7 mouse cellular contexts compared by ENCODE assay signal in the genomic region with DNA sequence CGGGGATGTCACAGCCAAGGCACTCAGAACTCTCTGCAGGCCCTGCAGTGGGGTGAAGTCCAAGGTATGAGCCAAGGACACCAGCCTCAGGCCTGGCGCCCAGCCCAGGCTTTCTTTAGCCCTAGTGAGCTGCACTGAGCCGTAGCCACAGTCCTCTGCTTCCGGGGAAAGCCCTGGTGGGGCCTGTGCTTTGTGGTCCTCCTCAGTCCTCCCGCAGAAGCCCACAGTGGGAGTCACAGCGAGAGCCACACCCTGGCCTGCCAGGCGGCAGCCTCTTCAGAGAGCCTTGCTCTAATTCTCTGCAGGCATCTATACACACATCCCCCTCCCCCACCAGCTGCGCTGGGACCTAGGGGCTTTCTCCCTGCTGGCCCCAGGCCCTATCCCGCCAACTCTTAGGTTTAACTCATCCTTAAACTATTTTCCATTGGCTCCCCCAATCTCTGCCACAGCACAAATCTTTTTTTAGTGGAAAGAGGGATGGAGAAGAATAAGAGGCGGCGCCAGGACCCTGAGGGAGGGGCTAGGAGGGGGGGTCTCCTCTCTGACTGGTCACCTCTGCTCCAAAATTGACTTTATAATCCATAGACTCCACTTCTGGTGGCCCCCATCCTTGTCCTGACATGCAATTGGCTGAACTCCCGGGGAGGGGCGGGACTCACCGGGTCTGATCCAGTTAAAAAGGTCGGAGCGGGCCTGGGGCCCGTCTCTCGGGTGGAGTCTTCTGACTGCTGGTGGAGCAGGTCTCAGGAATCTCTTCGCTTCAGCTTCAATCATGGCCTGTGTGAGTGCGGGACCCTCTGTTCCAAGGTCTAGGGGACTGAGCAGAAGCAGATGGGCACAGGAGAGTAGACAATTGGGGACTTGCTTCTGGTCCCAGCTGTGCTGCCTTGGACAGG. TPM values are rescaled to one million over a fixed set of nuclear protein-coding genes. Genes with fewer than 3 reads are reported as not detected.
DNase-seq lines count a peak whose midpoint lies in the region; ATAC-seq and TF ChIP-seq lines count a peak whose summit lies in the region.

Gene Lgals1, plus strand, starts transcription at position 705 of the 899 bp plus-strand sequence.

- 8% methylated on average over 20 of the region's 20 CpGs for WGBS in hindbrain, postnatal 0 days

- peak within 1 kb of the TSS; percentile 2; the same call in 1 of the 2 replicates for H3K4me3 ChIP-seq in hindbrain, postnatal 0 days (ENCODE audit: low read length)
- H3K4me3 ChIP-seq in megakaryocyte, embryonic 14.5 days (replicated peaks): peak within 1 kb of the TSS; percentile 89

- no peaks in the 10 kb centered on the region for H3K9me3 ChIP-seq in hindbrain, postnatal 0 days (ENCODE audit: low read length)
- peaks cover 10% of the 10 kb centered on the region for H3K9me3 ChIP-seq in megakaryocyte, embryonic 14.5 days

- peak within 1 kb of the TSS; percentile 60; the same call in 1 of the 2 replicates for H3K27ac ChIP-seq in hindbrain, postnatal 0 days

- ATAC-seq in hindbrain, postnatal 0 days: peak; percentile 80

- H3K4me2 ChIP-seq in hindbrain, postnatal 0 days (ENCODE audit: low read depth, low read length): peak within 1 kb of the TSS; percentile 57

- H3K4me1 ChIP-seq in hindbrain, postnatal 0 days (ENCODE audit: insufficient read depth, low read length): peaks cover 12% of the 10 kb centered on the region
- peaks cover 93% of the 10 kb centered on the region for H3K4me1 ChIP-seq in megakaryocyte, embryonic 14.5 days

- no peak within 1 kb of the TSS for H3K9ac ChIP-seq in hindbrain, postnatal 0 days (replicated peaks; ENCODE audit: low read length)

- no peaks in the 10 kb centered on the region for H3K36me3 ChIP-seq in hindbrain, postnatal 0 days (ENCODE audit: insufficient read depth, low read length)
- H3K36me3 ChIP-seq in megakaryocyte, embryonic 14.5 days (replicated peaks; ENCODE audit: low read length): peaks cover 17% of the 10 kb centered on the region

- intact Hi-C loops in left cerebral cortex, postnatal 10 days (cut with DNase I): no loop called here

- no peak for TF ChIP-seq CTCF in hindbrain, postnatal 0 days (IDR thresholded peaks at IDR 0.05; ENCODE audit: low read depth)

- no peaks in the 10 kb centered on the region for H3K27me3 ChIP-seq in hindbrain, postnatal 0 days (ENCODE audit: insufficient read depth, low read length)
- H3K27me3 ChIP-seq in megakaryocyte, embryonic 14.5 days (replicated peaks): peaks cover 21% of the 10 kb centered on the region

- peak; percentile 77 to 85 for DNase-seq in adrenal gland, adult 18-20 months (ENCODE audit: low spot score in 2 of 2)
- DNase-seq in cerebellum, postnatal 4 days (ENCODE audit: low spot score in 2 of 2): peak; percentile 44 to 78
- peak; percentile 92 for DNase-seq in gastrocnemius, postnatal 10 days
- DNase-seq in hindbrain, postnatal 0 days (ENCODE audit: low spot score): peak; percentile 87
- peak in 1 of 2 experiments; percentile 89 for DNase-seq in left cerebral cortex, postnatal 10 days (ENCODE audit: extremely low spot score in 1 of 2, low spot score in 2 of 2)
- peak; percentile 39 for DNase-seq in right cerebral cortex, postnatal 25 days

RNA-seq across cellular contexts. Expression of gene Lgals1, which starts in this region (rescaled TPM):
- total RNA-seq in adrenal gland, adult 18-20 months (2021): 100 to 1,000 TPM; 300 to 824 TPM
- 100 to 1,000 TPM; 679 to 727 TPM for total RNA-seq in gastrocnemius, postnatal 10 days (2021)
- total RNA-seq in hindbrain, postnatal 0 days (2014; rRNA removed): 67.6 and 91.5 TPM in 2 replicates
- polyA plus RNA-seq in hindbrain, postnatal 0 days (2015; fragmentation: Nextera tagmentation; extraction: Ambion mirVana): 141 and 144 TPM in 2 replicates
- 10 to 100 TPM; 24.1 to 25.3 TPM for total RNA-seq in left cerebral cortex, postnatal 10 days (2021)
- 75.3 and 689 TPM in 2 replicates for polyA plus RNA-seq in megakaryocyte, embryonic 14.5 days (2012; ENCODE audit: insufficient read depth, low replicate concordance)
